Mouse (Mus musculus) thymus, postnatal 0 days (tissue): ENCODE measurements around the gene Gm10696. TPM values are rescaled to one million over a fixed set of nuclear protein-coding genes. Genes with fewer than 3 reads are reported as not detected.
"Not testable (repeated sequence)": the region's sequence is repeated elsewhere in the genome, so short reads cannot be mapped to it uniquely, and the experiment has no call there.

Experiments used
- DNase-seq: peaks from one replicate; pipeline ENCODE4 v3.0.0-alpha.2; 2015; ENCODE audit warnings: low spot score
- polyA plus RNA-seq: library from polyadenylated mRNA; unstranded; fragments of >200 nt; fragmentation: Nextera tagmentation; extraction: Ambion mirVana; gene quantifications from 2 replicates; pipeline ENCODE4 v1.2.1, GENCODE M21; 2015

Gene Gm10696
- polyA plus RNA-seq = 0.08 TPM in 1 of 2 replicates, not detected in the other

DNA sequence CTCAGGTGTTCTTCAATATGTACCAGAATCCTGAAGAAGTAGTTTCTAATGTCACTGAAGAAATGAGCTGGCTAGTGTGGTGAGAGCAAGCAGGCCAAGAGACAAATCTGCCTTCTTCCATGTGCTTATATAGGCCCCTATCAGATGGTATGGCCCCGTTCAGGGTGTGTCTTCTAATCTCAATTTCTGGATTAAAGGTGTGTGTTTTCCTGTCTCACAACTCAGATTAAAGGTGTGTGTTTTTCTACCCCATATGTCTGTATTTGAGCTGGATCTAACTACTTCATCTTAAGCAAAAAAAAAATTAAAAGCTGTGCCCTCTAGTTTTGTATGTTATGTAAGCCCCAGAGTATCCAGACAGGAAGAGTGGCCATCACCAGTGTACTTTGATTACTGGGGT, at the start of gene Gm10696:
TSS of gene Gm10696 (minus strand) at position 101 of the 400 bp plus-strand sequence.
- not testable (repeated sequence) for DNase-seq

DNA sequence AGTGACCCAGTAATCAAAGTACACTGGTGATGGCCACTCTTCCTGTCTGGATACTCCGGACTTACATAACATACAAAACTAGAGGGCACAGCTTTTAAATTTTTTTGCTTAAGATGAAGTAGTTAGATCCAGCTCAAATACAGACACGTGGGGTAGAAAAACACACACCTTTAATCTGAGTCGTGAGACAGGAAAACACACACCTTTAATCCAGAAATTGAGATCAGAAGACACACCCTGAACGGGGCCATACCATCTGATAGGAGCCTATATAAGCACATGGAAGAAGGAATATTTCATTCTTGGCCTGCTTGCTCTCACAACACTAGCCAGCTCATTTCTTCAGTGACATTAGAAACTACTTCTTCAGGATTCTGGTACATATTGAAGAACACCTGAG, 18.4 kb upstream of the Gm10696 start, which contains the start of gene Gm5286:
TSS of gene Gm5286 (plus strand) at position 301 of the 400 bp plus-strand sequence.
- not testable (repeated sequence) for DNase-seq

DNA sequence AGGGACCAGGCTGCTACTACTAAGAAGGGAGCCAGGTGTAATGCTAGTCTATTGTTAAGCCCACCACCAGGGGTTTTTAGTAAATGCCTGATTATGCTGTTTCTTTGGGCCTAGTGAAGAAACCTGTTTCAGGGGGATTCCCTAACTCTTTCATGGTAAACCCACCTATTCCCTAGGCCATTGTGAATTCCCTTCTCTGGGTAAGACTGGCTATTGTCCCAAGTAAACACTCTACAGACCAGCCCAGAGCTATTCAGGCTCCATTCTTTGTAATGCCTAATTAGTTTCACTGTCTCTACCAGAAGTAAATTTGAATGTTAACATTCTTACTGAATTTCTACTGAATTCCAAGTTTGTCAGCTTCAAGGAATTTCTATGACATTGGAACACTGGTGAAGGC, 10.6 kb downstream of the Gm10696 start:
- DNase-seq = not testable (repeated sequence)

Other genes with a start within 250 kb of the Gm10696 start
- gene Gm9117, start 234.7 kb downstream of the Gm10696 start, polyA plus RNA-seq = not detected in 2 replicates
- gene Tdpoz5, start 216.9 kb downstream of the Gm10696 start, polyA plus RNA-seq = not detected in 2 replicates
- gene Gm9125, start 123.3 kb downstream of the Gm10696 start, polyA plus RNA-seq = 0.08 TPM in 1 of 2 replicates, not detected in the other
- gene Gm10697, start 105.5 kb downstream of the Gm10696 start, polyA plus RNA-seq = not detected in 2 replicates
- 0.08 TPM in 1 of 2 replicates, not detected in the other for gene Gm5286, start 18.5 kb upstream of the Gm10696 start, polyA plus RNA-seq
- gene Gm4778, start 85.8 kb upstream of the Gm10696 start, polyA plus RNA-seq = not detected in 2 replicates
- 8.3 and 8.8 TPM in 2 replicates for gene Them4, start 131.9 kb upstream of the Gm10696 start, polyA plus RNA-seq
- 0.27 and 0.47 TPM in 2 replicates for gene Them5, start 163.9 kb upstream of the Gm10696 start, polyA plus RNA-seq
- 1.8 and 3.6 TPM in 2 replicates for gene C2cd4d, start 184.2 kb upstream of the Gm10696 start, polyA plus RNA-seq
- gene Rorc, start 194.6 kb upstream of the Gm10696 start, polyA plus RNA-seq = 170 and 185 TPM in 2 replicates
- gene Lingo4, start 220.3 kb upstream of the Gm10696 start, polyA plus RNA-seq = 8.2 and 14.0 TPM in 2 replicates
- gene Tdrkh, start 235.1 kb upstream of the Gm10696 start, polyA plus RNA-seq = 34.3 and 39.1 TPM in 2 replicates